Mouse (Mus musculus) erythroblast, embryonic 14.5 days (primary cell): ENCODE results near the gene Hic1.

Source experiments
- GATA1 ChIP-seq: IDR thresholded peaks from 2 replicates; pipeline ENCODE4 v1.6.1; 2012; ENCODE audit warnings: low read length, inconsistent platforms, mixed read lengths
- TAL1 ChIP-seq: IDR thresholded peaks from 3 replicates; pipeline ENCODE4 v1.6.1; 2012; ENCODE audit warnings: low read length, inconsistent platforms, mixed read lengths

- no peak for TF ChIP-seq GATA1
- TF ChIP-seq TAL1: no peak
Observed at GRCm38 (mm10) chr11:75133391-75133790, 35.9 kb downstream of the Hic1 start.
